Mouse (Mus musculus) left cerebral cortex, postnatal 36 days (tissue): ENCODE measurements around the gene Srebf1. TPM values are rescaled to one million over a fixed set of nuclear protein-coding genes. Genes with fewer than 3 reads are reported as not detected.

ENCODE experiments used
- DNase-seq, 2 experiments: peaks; one replicate each; pipeline ENCODE4 v3.0.0; 2021 to 2022; ENCODE audit warnings: low spot score in 2 of 2, mixed read lengths in 1 of 2
- intact Hi-C: fragments of 180-260 bp; cut with DNase I; formaldehyde crosslinking; loops from one replicate; pipeline ENCODE4 v1.15.1; 2025
- microRNA-seq: library from miRNA; unstranded; fragments of <30 nt; microRNA quantifications from one replicate; pipeline ENCODE4 v1.2.0, GENCODE M21; 2022
- total RNA-seq, 2 experiments: library from RNA; stranded (reverse); gene quantifications; 2 replicates each; pipeline ENCODE4 v1.2.3; 2021

The Srebf1 gene
- total RNA-seq, 2 experiments from 2014 or later: 48.2 to 63.2 TPM

GRCm38 (mm10) chr11:60161146-60161874, 61.1 kb downstream of the Srebf1 start:
- intact Hi-C loops: no loop called here

GRCm38 (mm10) chr11:60160454-60161114, 61.8 kb downstream of the Srebf1 start:
- intact Hi-C loops: no loop called here
- no peak for DNase-seq

More at GRCm38 (mm10) chr11:60161146-60161874, 61.1 kb downstream of the Srebf1 start:
- DNase-seq: no peak

- no peak for DNase-seq
- intact Hi-C loops: no loop called here
Measured at GRCm38 (mm10) chr11:60159955-60160354, 62.4 kb downstream of the Srebf1 start.

- intact Hi-C loops: no loop called here
Measured at GRCm38 (mm10) chr11:60158271-60158670, 64.1 kb downstream of the Srebf1 start.

GRCm38 (mm10) chr11:60155690-60156089, 66.7 kb downstream of the Srebf1 start:
- intact Hi-C loops: no loop called here

More at GRCm38 (mm10) chr11:60158271-60158670, 64.1 kb downstream of the Srebf1 start:
- no peak for DNase-seq

GRCm38 (mm10) chr11:60153936-60154335, 68.4 kb downstream of the Srebf1 start:
- no peak for DNase-seq
- intact Hi-C loops: no loop called here

More at GRCm38 (mm10) chr11:60155690-60156089, 66.7 kb downstream of the Srebf1 start:
- no peak for DNase-seq

- intact Hi-C loops: no loop called here
- DNase-seq: no peak
Measured at GRCm38 (mm10) chr11:60152339-60152738, 70.0 kb downstream of the Srebf1 start.

GRCm38 (mm10) chr11:60150677-60151076, 71.7 kb downstream of the Srebf1 start:
- intact Hi-C loops: no loop called here
- DNase-seq: no peak

Small RNAs within 50 kb of the gene (microRNA-seq; reads per million reads assigned to microRNA genes)
- gene Mir6921 (0.76 reads per million), gene Mir6922 (not detected)

Other genes with a start within 250 kb of the Srebf1 start
- 1 to 10 TPM; 2.9 to 6.3 TPM for gene Pemt, start 176.1 kb downstream of the Srebf1 start, total RNA-seq
- gene Rai1, start 117.6 kb downstream of the Srebf1 start, total RNA-seq: 10 to 100 TPM; 57.3 to 73.4 TPM
- 100 to 1,000 TPM; 216 to 221 TPM for gene Tom1l2, start 130.3 kb upstream of the Srebf1 start, total RNA-seq
- 10 to 100 TPM in 1 of 2 experiments, 1 to 10 TPM in 1; 9.6 to 12.3 TPM for gene Drc3, start 130.7 kb upstream of the Srebf1 start, total RNA-seq
- gene Gid4, start 194.6 kb upstream of the Srebf1 start, total RNA-seq: 10 to 100 TPM; 52.1 to 54.8 TPM
- gene Atpaf2, start 195.9 kb upstream of the Srebf1 start, total RNA-seq: 10 to 100 TPM; 29.9 to 31.5 TPM
- gene Drg2, start 232.0 kb upstream of the Srebf1 start, total RNA-seq: 10 to 100 TPM; 74.9 to 77.6 TPM
- gene Myo15, start 246.8 kb upstream of the Srebf1 start, total RNA-seq: under 1 TPM; 0.11 to 0.12 TPM